Mouse (Mus musculus) cerebellum, postnatal 25 days (tissue): ENCODE results near the gene Pnpla7.
A peak's percentile ranks its signal among the peaks of the same experiment; 100 is the strongest.
"Not testable (repeated sequence)": the region's sequence is repeated elsewhere in the genome, so short reads cannot be mapped to it uniquely, and the experiment has no call there.

Source experiments
- DNase-seq, 2 experiments: peaks; one replicate each; pipeline ENCODE4 v3.0.0; 2021; ENCODE audit warnings: mixed read lengths in 2 of 2

Gene Pnpla7

GRCm38 (mm10) chr2:24975704-24976297, at the start of gene Pnpla7:
Gene Pnpla7, plus strand, starts transcription at chr2:24976033.
- DNase-seq: peak; percentile 50 to 67

DNA sequence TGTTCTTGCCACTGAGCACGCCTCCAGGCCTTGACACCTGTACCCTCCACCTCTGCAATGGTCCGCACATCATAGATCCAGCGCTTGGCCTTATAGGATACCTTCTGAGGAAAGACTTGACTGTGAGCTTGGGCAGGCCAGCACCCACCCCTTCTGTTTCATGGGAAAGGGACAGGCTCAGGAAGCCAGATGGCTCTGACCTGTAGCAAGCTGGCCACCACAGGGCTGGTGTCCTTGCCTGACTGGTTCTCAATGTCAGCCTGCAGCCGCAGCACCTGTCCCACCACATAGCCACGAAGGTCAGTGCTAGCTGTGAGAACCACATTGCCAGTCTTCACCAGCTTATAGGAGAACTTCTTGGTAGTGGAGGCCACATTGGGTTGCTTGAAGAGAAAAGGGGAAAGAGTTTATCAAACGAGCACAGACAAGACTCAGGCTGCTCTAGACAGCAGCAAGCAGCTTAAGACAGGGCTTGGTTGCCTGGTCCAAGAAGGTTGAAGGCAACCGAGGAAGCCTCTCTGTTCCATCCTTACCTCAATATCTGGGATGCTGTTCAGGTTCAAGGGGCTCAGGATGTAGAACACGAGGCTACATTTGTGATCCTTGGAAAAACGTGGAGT, 49.4 kb upstream of the Pnpla7 start:
- no peak for DNase-seq

DNA sequence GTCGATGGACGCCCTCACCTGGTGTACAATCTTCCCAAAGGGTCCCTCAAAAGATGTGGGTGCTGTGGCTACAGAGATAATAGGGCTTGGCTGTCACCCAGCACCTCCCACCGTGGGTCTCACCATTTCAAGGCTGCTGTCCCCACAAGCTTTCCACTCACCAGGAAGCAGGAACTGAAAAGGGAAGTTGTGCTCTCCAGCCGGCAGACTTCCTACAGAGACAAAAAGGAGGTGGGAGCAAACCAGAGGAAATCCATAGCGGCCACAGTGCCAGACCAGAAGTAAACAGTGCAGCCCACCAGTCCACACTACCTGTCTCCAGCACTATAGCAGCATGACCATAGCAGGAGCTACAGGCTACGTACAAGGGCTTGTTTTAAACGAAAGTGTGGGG, 48.9 kb upstream of the Pnpla7 start:
- DNase-seq: no peak

DNA sequence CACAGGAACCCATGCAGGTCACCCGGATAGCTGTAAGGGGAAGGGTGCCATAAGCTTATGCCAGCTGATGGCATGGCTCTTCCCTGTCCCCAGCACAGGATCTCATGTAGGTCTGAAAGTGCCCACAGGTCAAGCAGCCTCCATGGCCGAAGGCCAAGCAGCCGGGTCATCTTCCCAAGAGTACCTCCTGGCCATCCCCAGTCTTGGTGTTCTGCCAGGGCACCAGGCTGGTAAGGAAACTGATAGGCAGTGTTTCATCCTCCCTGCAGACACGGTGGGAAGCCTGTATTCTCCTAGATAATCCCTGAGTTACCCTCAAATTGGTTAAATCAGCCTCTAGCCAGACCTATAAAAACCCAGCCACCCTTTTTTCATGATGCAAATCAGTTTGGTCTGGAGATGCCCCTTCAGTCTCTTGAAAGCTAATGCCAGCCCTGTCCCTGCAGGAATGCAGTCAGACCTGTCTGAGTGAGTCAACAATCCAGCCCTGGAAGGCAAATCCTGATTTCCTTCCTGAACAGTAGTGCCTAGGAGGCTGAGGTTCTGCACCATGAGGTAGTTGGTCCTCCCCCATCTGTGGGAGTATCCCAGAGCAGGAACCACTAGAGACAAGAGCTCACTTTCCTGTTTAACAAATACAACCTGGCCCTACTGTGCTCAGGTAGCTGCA, 47.9 kb upstream of the Pnpla7 start:
- peak; percentile 47 to 74 for DNase-seq

GRCm38 (mm10) chr2:24929119-24929518, 46.7 kb upstream of the Pnpla7 start:
- DNase-seq: no peak

- DNase-seq: no peak
These were observed 46.2 kb upstream of the Pnpla7 start for GRCm38 (mm10) chr2:24929593-24929992.

GRCm38 (mm10) chr2:24934441-24934963, 41.3 kb upstream of the Pnpla7 start:
- DNase-seq: peak; percentile 64 to 65

DNA sequence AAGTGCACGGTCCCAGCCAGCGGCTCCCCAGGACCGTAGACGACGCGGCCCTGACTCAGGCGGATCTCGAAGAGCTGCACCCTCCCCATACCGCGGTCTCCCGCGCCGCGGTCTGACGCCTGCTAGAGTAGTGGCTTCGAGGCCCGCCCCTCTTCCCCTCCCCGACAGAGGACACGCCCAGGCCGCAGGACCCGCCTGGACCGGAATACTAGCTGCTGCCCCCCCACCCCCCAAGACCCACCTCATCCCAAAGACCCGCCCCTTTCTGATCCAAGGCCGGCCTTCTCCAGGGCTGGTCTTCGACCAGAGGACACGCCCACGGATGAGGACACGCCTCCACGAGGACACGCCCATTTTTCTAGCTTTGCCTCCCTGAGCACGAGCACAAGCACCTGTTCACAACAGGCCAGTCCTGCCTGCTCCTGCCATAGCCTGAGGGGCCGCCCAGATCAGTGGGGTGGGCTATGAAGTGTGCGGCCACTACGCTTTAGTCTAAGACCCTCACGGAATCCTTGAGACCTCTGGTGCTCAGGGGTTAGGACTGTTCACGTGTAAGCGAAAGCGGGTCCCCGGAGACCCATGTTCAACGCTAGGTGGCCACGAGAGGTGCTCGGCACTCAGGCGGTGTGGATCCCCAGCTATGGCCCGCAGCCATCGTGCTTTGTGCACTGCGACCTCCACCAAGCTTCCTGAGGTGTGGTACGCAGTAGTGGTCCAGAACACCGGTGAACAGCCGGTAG, 40.6 kb upstream of the Pnpla7 start, which contains the start of gene Arrdc1:
Gene Arrdc1, minus strand, starts transcription at position 196 of the 740 bp plus-strand sequence.
- DNase-seq: peak; percentile 78 to 88

- DNase-seq: no peak
These were observed 33.7 kb upstream of the Pnpla7 start for GRCm38 (mm10) chr2:24942092-24942491.

DNA sequence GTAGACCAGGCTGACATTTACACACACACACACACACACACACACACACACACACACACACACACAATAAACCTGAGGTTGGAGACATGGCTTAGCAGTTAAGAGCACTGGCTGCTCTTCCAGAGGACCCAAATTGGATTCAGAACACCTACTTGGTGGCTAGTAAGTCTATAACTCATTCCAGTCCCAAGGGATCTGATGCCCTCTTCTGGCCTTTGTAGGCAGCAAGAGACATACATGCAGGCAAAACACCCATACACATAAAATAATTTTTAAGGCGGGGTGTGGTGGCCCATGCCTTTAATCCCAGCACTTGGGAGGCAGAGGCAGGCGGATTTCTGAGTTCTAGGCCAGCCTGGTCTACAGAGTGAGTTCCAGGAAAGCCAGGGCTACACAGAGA, 31.5 kb upstream of the Pnpla7 start:
- DNase-seq: peak in 1 of 2 experiments; percentile 29

- peak; percentile 99 to 100 for DNase-seq
These were observed 26.2 kb upstream of the Pnpla7 start, which contains the start of gene Zmynd19 for GRCm38 (mm10) chr2:24949421-24950188. Gene Zmynd19, plus strand, starts transcription at chr2:24949792.

DNA sequence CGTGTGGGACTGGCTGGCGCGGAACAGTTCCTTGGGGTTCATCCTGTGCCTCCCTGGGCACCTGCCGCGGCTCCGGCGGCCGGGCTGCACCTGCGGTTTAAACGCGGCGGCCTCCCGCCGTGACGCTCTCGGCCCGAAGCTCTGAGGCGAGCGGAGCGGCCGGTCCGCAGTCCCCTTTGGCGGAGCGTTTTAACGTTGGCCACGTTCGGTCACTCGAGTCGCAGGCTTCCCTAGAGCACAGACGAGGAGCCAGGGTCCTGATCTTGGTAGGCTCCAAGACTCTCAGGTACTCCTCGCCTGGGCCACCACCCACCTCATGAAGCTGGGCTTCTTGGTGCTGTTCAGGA, 25.7 kb upstream of the Pnpla7 start:
- DNase-seq: no peak

GRCm38 (mm10) chr2:24952537-24953055, 23.2 kb upstream of the Pnpla7 start:
- DNase-seq: no peak

- peak; percentile 29 to 53 for DNase-seq
These were observed 14.9 kb upstream of the Pnpla7 start for GRCm38 (mm10) chr2:24960910-24961309.

DNA sequence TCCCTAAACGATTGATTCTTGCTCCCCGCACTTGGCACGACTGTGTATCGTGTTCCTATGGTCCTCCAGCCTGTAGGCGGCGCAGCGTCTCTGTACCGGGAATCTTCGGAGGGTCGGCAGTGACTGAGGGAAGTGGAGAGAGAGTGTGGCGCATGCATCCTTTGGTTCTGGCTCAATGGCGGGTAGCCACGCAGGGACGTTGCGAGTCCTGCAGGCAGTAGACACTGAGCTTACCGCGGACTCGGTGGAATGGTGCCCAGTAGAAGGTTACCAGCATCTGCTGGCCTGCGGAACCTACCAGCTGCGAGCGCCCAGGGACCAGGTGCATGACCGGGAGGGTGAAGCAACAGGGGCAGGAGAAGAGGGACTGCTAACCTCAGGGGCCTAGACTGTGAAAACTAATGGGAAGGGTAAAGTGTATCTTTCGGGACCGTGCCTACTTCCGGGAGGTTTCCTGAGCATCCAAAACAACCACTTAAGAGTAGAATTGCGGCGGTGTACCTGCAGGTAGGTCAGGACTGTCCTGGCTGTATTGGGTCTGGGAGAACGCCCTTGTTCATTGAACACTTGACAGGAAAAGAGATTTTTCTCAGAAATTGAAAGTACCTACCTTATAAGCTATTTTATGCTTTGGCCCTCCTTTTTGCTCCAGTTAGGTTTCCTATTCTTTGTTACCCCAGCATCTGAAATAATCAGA, 13.4 kb upstream of the Pnpla7 start, which contains the start of gene Dph7:
Gene Dph7, plus strand, starts transcription at position 97 of the 697 bp plus-strand sequence.
- DNase-seq: peak; percentile 91 to 94

DNA sequence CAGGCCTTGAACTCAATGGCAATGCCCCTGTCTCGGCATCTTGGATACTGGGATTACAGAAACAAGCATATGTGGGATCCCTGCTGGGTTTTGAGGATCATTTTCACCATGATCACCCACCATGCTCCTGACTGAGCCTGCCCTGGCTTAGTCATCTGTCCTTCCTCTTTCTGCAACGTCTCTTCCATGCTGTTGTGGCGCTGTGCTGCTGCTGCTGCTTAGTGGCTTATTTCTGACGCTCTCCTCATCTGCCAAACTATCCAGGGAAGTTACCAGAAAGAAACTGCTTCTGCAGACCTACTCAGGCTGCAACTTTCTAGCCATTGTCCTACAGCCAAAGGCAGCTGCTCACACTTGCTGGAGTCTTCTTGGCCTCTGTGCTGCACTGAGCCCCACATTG, 5.4 kb upstream of the Pnpla7 start:
- no peak for DNase-seq

- not testable (repeated sequence) for DNase-seq
These were observed 1.4 kb upstream of the Pnpla7 start for GRCm38 (mm10) chr2:24974452-24974851.

- peak; percentile 97 to 98 for DNase-seq
These were observed 728 bp upstream of the Pnpla7 start, which contains the start of gene Mrpl41 for GRCm38 (mm10) chr2:24974906-24975703. Gene Mrpl41, minus strand, starts transcription at chr2:24975098.

DNA sequence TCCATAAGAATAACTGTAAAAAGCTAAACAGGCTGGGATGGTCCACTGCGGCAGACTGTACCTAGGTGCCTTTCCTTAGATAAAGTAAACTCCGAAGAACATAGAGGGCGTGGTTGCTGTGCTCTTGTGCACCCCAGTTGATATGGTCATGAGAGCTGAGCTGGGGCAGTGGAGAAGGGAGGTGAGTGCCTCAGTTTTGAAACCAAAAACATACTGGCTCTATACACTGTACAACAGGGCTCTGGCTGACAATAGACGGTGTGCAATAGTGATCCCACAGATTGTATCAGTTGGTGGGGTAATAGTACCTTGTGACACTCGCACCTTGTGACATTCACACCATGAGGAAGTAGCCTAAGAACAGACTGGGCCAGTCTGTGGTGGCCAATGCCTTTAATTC, 1.1 kb downstream of the Pnpla7 start:
- DNase-seq: no peak

DNA sequence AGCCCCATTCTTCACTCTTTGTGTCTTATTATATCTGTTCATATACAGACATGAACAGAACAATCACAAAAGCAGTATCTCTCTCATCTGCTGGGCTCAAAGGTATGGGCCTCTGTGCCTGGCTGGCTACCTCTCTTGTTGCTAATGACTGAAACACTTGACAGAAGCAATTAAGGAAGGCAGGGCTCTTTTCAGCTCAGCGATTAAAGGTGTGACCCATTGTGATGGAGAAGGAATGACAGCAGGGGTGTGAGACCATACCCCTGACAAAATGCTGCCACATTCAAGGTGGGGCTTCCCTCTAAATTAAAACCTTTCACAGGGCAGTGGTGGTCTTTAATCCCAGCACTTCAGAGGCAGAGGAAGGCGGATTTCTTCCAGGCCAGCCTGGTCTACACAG, 11.9 kb downstream of the Pnpla7 start:
- no peak for DNase-seq
